Mouse (Mus musculus): ENCODE results near the gene Tmco2.
A peak's percentile ranks its signal among the peaks of the same experiment; 100 is the strongest.
"Not testable (repeated sequence)": the region's sequence is repeated elsewhere in the genome, so short reads cannot be mapped to it uniquely, and the experiment has no call there.

Tmco2 gene

DNA sequence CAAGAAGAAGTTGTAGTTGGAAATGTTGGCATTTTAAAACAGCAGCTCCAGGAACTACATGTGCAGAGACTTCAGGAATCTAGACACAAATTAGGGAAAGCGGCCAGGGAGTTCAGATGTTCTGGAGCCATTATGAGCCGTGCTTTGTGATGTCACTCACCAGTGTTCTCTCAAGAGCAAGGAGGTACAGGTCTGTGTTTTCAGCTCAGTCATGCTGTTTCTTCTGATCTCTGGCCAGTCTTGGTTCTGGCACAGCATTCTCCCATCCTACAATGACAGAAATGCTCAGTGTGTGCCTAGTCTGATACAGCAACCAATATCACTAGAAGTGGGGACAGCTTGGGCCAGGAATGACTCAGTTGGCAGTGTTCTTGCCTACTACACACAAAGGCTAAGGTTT is at the start of gene Tmco2:
TSS of gene Tmco2 (minus strand) at position 101 of the 400 bp plus-strand sequence.
- DNase-seq, result no peak

DNA sequence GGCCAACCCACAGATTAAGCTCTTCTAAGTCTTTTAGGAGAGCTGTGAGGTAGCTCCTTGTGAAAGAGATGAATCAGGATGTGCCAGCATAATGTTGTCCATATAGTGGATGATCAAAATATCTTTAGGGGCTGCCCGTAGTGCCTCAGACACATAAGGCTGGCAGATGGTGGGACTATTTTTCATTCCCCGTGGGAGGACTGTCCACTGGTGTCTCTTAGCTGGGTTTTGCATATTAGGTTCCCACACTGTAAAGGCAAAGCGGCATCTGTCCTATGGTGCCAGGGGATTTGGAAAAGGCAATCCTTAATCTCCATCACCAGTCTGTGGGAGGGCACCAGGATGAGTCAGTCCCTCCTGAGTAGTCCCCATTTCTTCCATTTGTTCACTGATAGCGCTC is 5.7 kb downstream of the Tmco2 start:
- DNase-seq, result no peak

DNA sequence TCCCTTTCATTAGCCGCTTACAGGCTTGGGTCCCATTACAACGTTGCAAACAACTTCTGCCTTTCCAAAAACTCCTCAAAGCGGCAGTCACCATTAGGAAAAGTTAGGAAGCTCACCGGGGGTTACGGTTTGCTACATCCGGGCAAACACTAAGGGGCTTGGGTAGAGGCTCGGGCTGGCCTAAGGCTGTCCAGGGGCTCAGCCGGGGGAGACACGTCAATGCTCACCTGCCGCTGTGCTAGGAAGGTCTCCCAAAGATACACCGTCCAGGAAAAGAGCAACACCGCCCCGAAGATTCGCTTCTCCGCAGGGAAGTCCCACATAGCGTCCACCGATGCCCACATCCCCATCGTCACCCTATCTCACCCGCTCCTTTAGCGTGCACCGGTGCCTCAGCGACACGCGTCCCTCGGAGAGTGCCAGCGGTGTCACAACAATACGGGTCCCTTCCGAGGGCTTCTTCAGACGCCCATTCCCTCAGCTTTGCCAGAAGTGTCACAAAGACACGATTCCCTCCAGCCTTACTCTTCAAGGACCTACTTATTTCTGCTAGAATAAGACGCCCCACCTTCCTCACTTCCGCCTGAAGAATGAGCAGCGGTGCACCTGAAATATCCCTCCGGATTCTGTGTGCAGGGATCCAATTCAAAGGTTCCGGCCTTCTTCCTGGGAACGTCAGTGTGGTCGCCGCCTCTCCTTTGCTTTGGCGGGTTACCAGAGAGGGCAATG is 11.2 kb downstream of the Tmco2 start, which contains the start of gene Zmpste24:
TSS of gene Zmpste24 (minus strand) at position 592 of the 729 bp plus-strand sequence.
- peak; percentile 90 for DNase-seq

DNA sequence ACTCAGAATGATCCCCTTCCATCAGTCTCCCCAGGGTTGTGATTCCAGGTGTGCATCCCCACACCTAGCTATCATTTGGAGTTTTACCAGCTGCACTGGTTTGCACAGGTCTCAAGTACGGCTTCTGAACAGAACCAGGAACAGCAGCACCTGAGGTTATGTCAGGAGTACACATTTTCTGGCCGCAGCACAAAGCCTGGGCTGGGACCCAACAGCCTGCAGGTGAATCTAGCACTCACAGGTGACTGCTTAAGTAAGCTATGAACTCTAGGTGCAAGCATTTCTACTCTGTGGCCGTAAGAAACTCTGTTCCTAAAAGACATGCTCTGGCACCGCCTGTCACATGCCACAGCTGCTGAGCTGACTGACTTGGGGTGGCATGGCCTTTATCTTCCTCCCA is 18.8 kb downstream of the Tmco2 start:
- no peak for DNase-seq

DNA sequence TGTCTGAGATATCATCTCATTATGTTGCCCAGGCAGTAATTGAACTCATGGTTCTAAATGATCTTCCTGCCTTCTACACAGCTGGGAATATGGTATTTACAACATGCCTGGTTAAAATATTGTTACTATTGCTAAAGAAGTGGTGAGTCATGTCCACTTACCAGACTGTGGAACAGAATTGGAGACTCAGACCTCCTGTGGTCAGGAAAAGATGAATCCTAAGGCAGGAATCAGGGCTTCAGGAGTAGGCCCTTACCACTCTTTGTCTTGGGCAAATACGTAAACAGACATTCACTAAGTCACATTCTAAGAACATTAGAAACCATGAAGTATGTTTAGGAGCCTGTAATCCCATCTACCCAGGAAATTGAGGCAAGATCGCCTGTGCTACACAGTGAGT is 20.3 kb downstream of the Tmco2 start:
- DNase-seq, result no peak

DNA sequence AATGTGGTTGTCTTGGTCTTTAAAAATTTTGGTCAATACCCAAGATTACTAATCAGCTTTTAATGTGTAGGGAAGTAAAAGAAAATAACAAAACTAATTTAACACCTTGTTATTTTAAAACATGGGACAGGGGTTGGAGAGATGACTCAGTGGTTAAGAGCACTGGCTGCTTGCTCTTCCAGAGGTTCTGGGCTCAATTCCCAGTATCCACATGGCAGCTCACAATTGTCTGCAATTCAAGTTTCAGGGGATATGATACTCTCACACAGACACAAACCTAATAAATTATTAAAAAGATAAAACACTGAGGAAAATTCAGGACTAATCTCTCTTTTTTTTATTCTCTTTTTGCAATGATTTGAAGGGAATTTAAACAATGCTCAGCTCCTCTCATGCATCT is 24.5 kb downstream of the Tmco2 start:
- DNase-seq, result no peak

DNA sequence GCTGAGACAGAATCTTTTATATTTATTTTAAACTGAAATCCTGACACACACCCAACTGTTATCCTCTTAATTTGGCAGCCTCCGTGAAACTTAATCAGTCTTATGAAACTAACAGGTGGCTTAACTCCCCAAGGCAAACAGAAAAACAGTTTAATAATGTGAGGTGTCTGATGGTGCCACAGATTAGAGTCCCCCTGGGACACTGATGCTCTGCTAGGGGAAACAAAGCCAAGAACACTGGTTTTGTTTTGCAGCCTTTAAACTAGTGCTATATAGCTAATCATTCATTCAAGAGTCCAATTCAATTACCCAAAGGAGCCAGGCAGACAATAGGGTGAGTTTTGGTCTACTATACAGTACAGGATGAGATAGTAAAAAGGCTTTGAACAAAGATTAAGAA is 28.6 kb downstream of the Tmco2 start:
- no peak for DNase-seq

DNA sequence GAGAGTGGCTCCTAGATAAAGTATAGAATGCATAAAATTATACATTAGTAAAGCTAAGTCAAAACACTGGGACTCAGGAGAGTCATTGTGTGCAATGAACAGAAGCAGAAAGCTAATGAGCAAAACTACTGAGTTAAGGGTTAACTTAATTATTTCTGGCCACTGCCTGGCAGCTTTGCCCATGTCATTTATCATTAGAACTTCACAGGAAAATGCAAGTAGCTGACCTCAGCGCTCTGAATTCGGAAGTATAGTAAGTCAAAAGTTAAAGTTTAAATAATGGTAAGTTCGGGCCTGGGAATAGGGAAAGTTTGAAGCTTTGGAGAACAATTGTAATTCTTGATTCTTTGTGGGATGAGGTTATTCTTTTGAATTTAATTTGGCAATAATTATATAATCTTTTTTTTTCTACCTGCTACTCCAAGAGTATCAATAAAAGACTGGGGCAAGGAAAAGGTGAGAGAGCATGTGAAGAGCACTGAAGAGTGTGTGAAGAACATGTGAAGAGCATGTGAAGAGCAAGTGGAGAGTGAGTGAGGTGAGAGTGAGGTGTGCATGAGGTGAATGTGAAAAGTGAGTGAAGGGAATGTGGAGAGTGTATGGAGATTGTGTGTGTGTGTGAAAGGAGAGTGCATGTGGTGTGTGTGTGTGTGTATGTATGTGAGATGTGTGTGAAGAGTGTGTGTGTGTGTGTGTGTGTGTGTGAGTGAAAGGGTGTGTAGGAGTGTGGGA is 30.9 kb downstream of the Tmco2 start:
- DNase-seq, result peak; percentile 27

DNA sequence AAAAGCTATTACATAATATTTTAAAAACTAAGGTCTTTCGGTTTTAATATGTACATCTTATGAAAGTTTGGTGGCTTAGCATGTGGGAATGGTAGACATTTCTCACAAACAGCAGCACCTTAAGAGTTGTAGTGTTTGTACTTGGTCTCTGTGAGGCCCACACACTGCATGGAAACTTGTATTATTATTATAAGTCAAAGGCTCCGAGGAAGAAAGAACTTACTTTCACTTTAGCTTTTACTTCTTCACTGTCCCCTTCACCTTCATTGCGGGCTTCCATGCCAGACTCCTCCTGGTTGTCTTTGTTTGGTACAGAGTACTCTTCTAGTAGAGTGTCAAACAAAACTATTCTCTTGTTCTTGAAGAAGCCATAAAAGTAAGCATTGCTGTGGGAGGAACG is 34.8 kb downstream of the Tmco2 start:
- no peak for DNase-seq

DNA sequence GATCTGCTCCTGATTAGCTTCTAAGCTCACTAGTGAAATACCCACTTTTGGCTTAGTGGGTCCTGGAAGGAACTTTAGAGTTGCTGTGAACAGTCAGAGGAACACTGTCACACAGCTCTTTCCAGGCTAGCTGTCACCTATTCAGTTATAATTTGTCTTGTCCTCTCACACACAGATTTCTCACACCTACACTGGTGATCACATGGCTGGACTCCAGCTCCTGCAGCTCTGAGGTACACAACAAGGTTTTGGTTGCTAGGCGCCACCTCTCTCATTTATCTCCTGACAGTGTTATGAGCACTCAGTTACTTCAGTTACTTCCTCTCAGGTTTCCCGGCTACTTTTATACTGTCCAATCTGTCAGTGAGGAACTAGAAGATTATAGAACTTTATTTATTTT is 43.7 kb downstream of the Tmco2 start:
- DNase-seq, result no peak

DNA sequence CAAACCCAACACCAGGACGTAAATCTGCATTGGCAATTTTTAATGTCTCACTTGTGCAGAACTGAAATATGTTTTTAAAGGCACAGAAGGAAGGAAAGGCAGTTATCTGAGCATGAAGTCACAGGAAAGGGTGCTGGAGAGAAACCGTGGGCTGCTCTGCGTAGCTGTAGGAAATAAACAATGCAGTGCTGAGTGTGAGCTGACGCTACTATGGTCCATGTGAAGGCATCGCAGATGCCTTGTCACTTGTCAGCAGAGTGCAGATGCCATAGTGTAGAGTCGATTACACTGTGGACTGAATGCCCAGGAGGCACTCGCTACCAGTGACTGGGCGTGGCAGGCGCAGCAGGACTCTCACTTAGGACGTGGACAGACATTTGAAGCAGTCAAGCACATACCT is 49.8 kb downstream of the Tmco2 start:
- DNase-seq, result not testable (repeated sequence)

DNA sequence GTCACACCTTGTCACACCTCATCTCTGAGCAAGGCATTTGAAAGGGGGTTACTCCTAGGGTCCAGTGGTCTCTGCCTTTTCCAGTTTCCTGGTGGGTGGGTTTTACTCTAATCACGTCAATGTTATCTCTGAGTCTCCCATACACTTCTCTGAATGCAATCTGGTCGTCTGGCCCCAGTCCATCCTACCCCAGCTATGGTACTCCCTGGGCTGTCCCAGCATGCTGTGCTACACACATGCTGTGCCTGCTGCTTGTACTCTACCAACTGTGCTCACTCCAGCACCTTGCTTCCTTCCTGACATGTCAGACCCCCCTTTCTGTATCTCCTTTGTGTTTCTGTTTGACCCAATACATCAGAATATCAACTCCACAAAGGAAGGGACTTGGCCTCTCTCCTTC is 52.0 kb downstream of the Tmco2 start:
- no peak for DNase-seq

DNA sequence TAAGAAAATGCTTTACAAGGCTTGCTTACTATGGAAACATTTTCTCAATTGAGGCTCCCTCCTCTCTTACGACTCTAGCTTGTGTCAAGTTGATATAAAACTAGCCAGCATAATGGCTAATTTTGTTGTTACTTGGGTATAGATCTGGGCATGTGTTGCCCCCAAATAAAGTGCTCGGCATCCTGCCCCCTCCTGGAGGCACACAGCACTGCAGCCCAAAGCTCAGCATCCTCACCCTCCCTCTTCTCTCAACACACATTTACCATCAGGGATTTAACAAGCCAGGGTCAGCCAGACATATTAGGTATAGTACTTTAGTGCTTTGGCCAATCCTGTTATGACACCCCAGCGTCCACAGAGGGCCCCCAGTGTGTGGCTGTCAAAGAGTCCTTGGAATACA is 52.7 kb downstream of the Tmco2 start:
- DNase-seq, result no peak

All from kidney, postnatal 10 days (tissue).